Mouse (Mus musculus): ENCODE measurements around the gene Myo3b. TPM values are rescaled to one million over a fixed set of nuclear protein-coding genes. Genes with fewer than 3 reads are reported as not detected.

The Myo3b gene
- polyA plus RNA-seq, 1 experiment = 0.14 TPM

- TF ChIP-seq CTCF (IDR thresholded peaks at IDR 0.05; ENCODE audit: control insufficient read depth, insufficient read depth, insufficient replicate concordance, low read depth, low read length) (no peak), POLR2A (IDR thresholded peaks at IDR 0.05; ENCODE audit: control insufficient read depth, low read depth, low read length) (no peak)
- no peaks in the 10 kb centered on the region for H3K36me3 ChIP-seq (ENCODE audit: control insufficient read depth, insufficient read depth, low read length)
- H3K4me3 ChIP-seq (ENCODE audit: control insufficient read depth, low read depth, low read length) = no peak overlapping the region
- no peaks in the 10 kb centered on the region for H3K27me3 ChIP-seq (ENCODE audit: control insufficient read depth, insufficient read depth, low read length)
- no peaks in the 10 kb centered on the region for H3K4me1 ChIP-seq (ENCODE audit: control insufficient read depth, insufficient read depth, low read length)
- no peak overlapping the region for H3K27ac ChIP-seq (ENCODE audit: control insufficient read depth, insufficient read depth, low read depth, low read length)
Observed at GRCm38 (mm10) chr2:70292776-70293175, 253.8 kb downstream of the Myo3b start.

- no peak overlapping the region for H3K4me3 ChIP-seq (ENCODE audit: control insufficient read depth, low read depth, low read length)
- H3K27ac ChIP-seq (ENCODE audit: control insufficient read depth, insufficient read depth, low read depth, low read length) = no peak overlapping the region
- no peaks in the 10 kb centered on the region for H3K4me1 ChIP-seq (ENCODE audit: control insufficient read depth, insufficient read depth, low read length)
- TF ChIP-seq CTCF (IDR thresholded peaks at IDR 0.05; ENCODE audit: control insufficient read depth, insufficient read depth, insufficient replicate concordance, low read depth, low read length) = no peak
- no peak for TF ChIP-seq POLR2A (IDR thresholded peaks at IDR 0.05; ENCODE audit: control insufficient read depth, low read depth, low read length)
- no peaks in the 10 kb centered on the region for H3K27me3 ChIP-seq (ENCODE audit: control insufficient read depth, insufficient read depth, low read length)
- H3K36me3 ChIP-seq (ENCODE audit: control insufficient read depth, insufficient read depth, low read length) = no peaks in the 10 kb centered on the region
Observed at GRCm38 (mm10) chr2:70302905-70303304, 264.0 kb downstream of the Myo3b start.

GRCm38 (mm10) chr2:70315125-70315524 lies 276.2 kb downstream of the Myo3b start:
- Histone ChIP-seq H3K36me3 (ENCODE audit: control insufficient read depth, insufficient read depth, low read length) (no peaks in the 10 kb centered on the region), H3K4me3 (ENCODE audit: control insufficient read depth, low read depth, low read length) (no peak overlapping the region), H3K27ac (ENCODE audit: control insufficient read depth, insufficient read depth, low read depth, low read length) (no peak overlapping the region), H3K27me3 (ENCODE audit: control insufficient read depth, insufficient read depth, low read length) (no peaks in the 10 kb centered on the region), H3K4me1 (ENCODE audit: control insufficient read depth, insufficient read depth, low read length) (no peaks in the 10 kb centered on the region)
- TF ChIP-seq CTCF (IDR thresholded peaks at IDR 0.05; ENCODE audit: control insufficient read depth, insufficient read depth, insufficient replicate concordance, low read depth, low read length) (no peak), POLR2A (IDR thresholded peaks at IDR 0.05; ENCODE audit: control insufficient read depth, low read depth, low read length) (no peak)

DNA sequence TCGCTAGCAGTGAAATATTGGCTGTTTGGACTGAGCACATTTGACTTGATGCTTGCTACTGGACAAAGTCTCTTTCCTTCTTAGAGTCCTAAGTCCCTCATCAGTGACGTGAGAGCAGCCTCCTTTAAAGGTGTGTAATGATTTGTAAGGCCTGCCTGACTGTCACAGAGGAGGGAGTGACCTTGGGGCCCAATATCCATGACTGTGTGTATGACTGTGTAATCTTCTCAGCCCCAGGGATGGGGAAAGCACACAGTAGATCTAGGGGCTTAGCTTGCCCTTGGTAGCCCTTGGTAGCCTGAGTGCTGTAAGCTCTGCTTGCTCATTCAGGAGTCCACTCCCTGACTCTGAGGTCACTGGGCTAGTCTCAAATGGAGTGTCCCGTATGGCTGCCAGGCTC lies 276.8 kb downstream of the Myo3b start:
- H3K27me3 ChIP-seq (ENCODE audit: control insufficient read depth, insufficient read depth, low read length) = no peaks in the 10 kb centered on the region
- H3K4me3 ChIP-seq (ENCODE audit: control insufficient read depth, low read depth, low read length) = no peak overlapping the region
- H3K4me1 ChIP-seq (ENCODE audit: control insufficient read depth, insufficient read depth, low read length) = no peaks in the 10 kb centered on the region
- H3K27ac ChIP-seq (ENCODE audit: control insufficient read depth, insufficient read depth, low read depth, low read length) = no peak overlapping the region
- no peaks in the 10 kb centered on the region for H3K36me3 ChIP-seq (ENCODE audit: control insufficient read depth, insufficient read depth, low read length)
- TF ChIP-seq CTCF (IDR thresholded peaks at IDR 0.05; ENCODE audit: control insufficient read depth, insufficient read depth, insufficient replicate concordance, low read depth, low read length) (no peak), POLR2A (IDR thresholded peaks at IDR 0.05; ENCODE audit: control insufficient read depth, low read depth, low read length) (no peak)

- Histone ChIP-seq H3K4me3 (ENCODE audit: control insufficient read depth, low read depth, low read length) (no peak overlapping the region), H3K4me1 (ENCODE audit: control insufficient read depth, insufficient read depth, low read length) (no peaks in the 10 kb centered on the region), H3K27ac (ENCODE audit: control insufficient read depth, insufficient read depth, low read depth, low read length) (no peak overlapping the region), H3K36me3 (ENCODE audit: control insufficient read depth, insufficient read depth, low read length) (no peaks in the 10 kb centered on the region), H3K27me3 (ENCODE audit: control insufficient read depth, insufficient read depth, low read length) (no peaks in the 10 kb centered on the region)
- no peak for TF ChIP-seq POLR2A (IDR thresholded peaks at IDR 0.05; ENCODE audit: control insufficient read depth, low read depth, low read length)
- TF ChIP-seq CTCF (IDR thresholded peaks at IDR 0.05; ENCODE audit: control insufficient read depth, insufficient read depth, insufficient replicate concordance, low read depth, low read length) = no peak
Observed at GRCm38 (mm10) chr2:70317850-70318249, 278.9 kb downstream of the Myo3b start.

GRCm38 (mm10) chr2:70318861-70319555 lies 280.1 kb downstream of the Myo3b start:
- H3K27ac ChIP-seq (ENCODE audit: control insufficient read depth, insufficient read depth, low read depth, low read length) = no peak overlapping the region
- no peak for TF ChIP-seq CTCF (IDR thresholded peaks at IDR 0.05; ENCODE audit: control insufficient read depth, insufficient read depth, insufficient replicate concordance, low read depth, low read length)
- no peak for TF ChIP-seq POLR2A (IDR thresholded peaks at IDR 0.05; ENCODE audit: control insufficient read depth, low read depth, low read length)
- no peaks in the 10 kb centered on the region for H3K27me3 ChIP-seq (ENCODE audit: control insufficient read depth, insufficient read depth, low read length)
- H3K4me1 ChIP-seq (ENCODE audit: control insufficient read depth, insufficient read depth, low read length) = no peaks in the 10 kb centered on the region
- no peak overlapping the region for H3K4me3 ChIP-seq (ENCODE audit: control insufficient read depth, low read depth, low read length)
- no peaks in the 10 kb centered on the region for H3K36me3 ChIP-seq (ENCODE audit: control insufficient read depth, insufficient read depth, low read length)

DNA sequence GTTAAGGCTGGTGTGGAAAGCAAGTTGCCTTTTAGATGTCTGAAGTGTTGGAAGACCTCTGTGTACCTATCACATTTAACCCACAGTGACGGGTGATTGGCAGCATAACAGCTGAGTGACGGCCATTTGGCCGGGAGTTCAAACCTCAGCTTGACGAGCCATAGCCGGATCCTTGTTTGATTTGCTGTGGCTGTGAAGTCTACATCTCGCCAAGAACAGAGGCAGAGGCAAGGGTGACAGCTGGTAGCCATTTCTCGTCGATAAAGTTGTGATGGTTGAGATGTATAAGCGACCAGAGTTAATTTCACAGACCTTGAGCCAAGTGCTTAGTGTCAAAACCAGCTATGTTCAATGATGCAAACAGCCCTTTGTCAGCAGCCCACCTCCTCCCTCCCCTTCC lies 283.8 kb downstream of the Myo3b start:
- no peak overlapping the region for H3K4me3 ChIP-seq (ENCODE audit: control insufficient read depth, low read depth, low read length)
- H3K27ac ChIP-seq (ENCODE audit: control insufficient read depth, insufficient read depth, low read depth, low read length) = no peak overlapping the region
- H3K36me3 ChIP-seq (ENCODE audit: control insufficient read depth, insufficient read depth, low read length) = no peaks in the 10 kb centered on the region
- no peaks in the 10 kb centered on the region for H3K4me1 ChIP-seq (ENCODE audit: control insufficient read depth, insufficient read depth, low read length)
- TF ChIP-seq CTCF (IDR thresholded peaks at IDR 0.05; ENCODE audit: control insufficient read depth, insufficient read depth, insufficient replicate concordance, low read depth, low read length) (no peak), POLR2A (IDR thresholded peaks at IDR 0.05; ENCODE audit: control insufficient read depth, low read depth, low read length) (no peak)
- no peaks in the 10 kb centered on the region for H3K27me3 ChIP-seq (ENCODE audit: control insufficient read depth, insufficient read depth, low read length)
